Mouse (Mus musculus) adrenal gland, adult (tissue): Measurements from ENCODE around the gene Eps8l1.
A peak's percentile ranks its signal among the peaks of the same experiment; 100 is the strongest.
"Not testable (repeated sequence)": the region's sequence is repeated elsewhere in the genome, so short reads cannot be mapped to it uniquely, and the experiment has no call there.

Source experiments
- DNase-seq, 2 experiments: peaks; one replicate each; pipeline ENCODE4 v3.0.0; 2022 to 2023; ENCODE audit warnings: low spot score in 1 of 2; ENCODE audit not compliant: inconsistent age in 2 of 2

The Eps8l1 gene

DNA sequence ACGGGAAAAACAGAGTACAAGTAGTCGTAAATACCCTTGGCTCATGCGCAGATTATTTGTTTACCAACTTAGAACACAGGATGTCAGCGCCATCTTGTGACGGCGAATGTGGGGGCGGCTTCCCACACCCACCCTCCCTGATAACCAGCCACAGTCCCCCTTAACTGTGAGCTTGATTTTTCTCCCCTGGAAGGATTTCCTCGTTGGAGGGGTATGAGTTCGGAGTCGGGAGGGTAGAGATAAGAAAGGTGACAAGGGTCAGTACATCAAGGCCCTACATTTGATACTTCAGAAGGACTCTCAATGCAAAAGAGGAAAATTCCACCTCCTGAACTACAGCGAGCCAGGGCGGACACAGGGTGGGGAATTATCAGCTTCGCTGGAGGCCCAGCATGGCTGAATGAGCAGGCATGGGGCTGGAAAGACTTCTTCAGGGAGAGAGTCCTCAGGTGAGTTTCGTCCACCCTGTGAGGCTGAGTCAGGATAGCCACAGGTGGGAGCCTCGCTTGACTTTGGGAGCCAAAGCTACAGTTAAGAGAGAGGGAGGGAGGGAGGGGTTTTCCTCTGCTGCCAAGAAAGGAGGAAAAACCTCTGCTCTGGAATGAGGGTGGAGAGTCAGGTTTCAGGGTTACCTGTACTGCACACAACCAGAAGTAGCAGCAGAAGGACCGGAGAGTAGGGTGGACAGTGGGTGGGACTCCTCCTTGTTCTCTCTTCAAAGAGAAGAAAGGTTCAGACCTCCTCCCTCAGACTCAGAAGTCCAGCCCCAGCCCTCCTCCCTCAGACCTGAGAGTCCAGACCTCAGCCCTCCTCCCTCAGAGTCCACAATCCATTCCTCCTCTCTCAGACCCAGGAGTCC is at the start of gene Eps8l1:
Gene Eps8l1 (plus strand): TSS at position 99 of the 859 bp plus-strand sequence.
- DNase-seq, result no peak

DNA sequence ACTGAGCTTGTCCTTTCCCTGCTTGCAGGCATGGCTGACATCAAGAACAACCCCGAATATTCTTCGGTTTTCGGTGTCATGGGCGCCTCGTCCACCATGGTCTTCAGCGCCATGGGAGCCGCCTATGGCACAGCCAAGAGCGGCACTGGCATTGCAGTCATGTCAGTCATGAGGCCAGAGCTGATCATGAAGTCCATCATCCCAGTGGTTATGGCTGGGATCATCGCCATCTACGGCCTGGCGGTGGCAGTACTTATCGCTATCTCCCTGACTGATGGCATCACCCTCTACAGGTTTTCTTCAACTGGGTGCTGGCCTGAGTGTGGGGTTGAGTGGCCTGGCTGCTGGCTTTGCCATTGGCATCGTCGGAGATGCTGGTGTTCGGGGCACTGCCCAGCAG is 48.1 kb upstream of the Eps8l1 start:
- DNase-seq, result not testable (repeated sequence)

DNA sequence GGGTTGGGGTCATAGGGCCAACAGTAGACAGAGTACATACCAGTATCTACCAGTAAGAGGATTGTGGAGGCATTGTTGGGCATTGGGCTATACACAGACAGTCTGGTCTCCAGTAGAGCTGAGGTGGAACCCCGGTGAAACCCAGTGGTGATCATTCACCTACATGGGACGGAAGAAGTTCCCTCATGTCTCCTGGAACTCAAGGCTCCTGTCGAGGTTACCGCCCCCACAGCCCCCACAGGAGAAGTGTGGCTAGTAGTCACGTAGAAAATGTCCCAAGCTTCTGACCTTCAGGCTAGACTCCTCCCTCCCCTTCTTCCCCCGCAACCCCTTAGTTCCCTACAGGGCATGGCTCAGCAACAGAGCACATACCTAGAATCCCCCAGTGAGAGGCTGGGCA is 40.8 kb upstream of the Eps8l1 start:
- DNase-seq, result no peak

DNA sequence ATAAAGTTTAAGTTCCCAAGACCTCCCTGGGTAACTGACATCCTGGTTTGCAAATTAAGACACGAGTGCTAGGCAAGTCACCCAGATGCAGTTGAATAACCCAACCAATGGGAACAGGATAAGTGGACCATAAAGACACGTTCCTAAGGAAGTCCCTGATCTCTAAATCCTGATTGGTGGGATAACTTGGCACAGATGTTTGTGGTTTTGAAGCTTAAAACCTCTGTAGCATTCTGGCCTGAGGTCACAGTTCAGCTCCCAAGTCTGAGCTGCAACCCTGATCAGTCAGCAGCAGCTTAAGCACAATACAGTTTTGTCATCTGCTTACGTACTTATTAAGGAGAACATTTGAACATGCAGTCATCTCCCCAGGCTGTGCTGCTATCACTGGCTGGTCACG is 40.2 kb upstream of the Eps8l1 start:
- no peak for DNase-seq

DNA sequence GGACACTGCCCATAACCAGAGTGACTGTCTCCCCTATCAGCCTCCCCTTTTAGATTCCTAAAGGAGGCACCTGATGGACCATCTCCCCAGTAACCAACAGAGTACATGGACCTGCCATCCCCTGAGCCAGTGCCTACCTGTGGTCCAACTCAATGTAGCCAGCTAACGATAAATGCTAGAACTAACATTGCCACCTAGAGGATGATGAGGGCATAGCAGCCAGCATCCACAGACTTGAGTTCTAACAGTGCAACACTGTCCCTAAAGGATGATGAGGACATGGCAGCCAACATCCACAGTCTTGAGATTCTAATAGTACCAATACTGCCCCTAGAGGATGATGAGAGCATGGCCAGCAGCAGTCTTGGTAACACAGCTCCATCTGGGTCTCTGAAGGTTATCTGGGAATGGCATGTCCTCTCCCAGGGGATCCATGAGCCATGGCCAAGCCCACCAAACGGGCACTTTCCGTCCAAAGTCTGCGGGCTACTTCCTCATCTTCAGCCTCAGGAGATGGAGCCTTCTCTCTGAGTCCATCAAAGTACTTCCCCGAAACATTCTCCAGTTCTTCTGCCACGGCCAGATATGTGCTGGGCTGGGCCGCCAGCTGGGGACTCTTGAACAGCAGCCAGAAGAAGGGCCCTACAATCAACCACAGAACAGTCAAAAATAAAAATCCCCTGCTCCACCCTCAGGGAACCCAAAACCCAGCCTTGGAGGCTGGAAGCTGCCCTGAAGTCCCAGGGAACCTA is 33.1 kb upstream of the Eps8l1 start:
- DNase-seq, result peak; percentile 83 to 96

DNA sequence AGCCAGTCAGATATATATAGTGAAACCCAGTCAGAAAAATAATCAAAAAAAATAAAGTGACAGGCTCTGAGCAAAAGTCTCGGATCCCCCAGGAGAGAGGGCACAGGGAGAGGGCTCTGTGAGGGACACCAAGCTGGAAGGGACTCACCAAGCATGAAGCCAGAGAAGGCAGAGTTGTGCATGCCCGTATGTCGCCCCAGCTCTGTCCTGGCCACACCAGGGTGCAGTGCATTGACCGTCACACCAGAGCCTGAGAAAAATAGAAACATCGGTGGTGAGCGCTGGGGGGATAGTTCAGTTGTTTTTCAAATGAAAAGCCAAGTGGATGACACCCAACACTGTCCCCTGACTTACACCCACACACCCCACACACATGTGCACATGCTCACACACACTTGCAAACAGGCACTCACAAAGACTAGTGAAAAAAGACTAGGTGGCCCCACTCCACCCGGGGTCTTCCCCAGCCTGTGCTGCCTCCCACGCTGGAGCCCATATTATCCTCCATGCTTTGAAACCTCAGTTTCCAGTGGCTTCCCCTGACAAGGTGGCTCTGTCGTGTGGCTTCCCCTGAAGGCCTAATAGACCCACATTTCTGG is 30.1 kb upstream of the Eps8l1 start:
- DNase-seq, result no peak

DNA sequence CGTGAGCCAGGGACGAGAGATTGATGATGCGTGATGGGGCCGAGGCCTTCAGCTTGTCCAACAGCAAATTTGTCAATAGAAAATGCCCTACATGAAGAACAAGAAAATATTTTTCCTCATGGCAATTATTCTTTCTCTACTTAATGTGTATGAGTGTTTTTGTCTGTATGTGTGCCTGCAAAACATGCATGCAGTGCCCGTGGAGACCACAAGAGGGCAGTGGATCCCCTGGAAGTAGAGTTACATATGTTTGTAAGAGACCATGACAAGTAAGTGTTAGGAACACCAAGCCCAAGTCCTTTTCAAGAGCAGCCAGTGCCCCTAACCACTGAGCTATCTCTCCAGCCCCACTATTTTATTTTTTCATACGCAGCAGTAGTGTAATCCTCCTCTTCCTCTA is 28.9 kb upstream of the Eps8l1 start:
- peak; percentile 57 to 87 for DNase-seq

DNA sequence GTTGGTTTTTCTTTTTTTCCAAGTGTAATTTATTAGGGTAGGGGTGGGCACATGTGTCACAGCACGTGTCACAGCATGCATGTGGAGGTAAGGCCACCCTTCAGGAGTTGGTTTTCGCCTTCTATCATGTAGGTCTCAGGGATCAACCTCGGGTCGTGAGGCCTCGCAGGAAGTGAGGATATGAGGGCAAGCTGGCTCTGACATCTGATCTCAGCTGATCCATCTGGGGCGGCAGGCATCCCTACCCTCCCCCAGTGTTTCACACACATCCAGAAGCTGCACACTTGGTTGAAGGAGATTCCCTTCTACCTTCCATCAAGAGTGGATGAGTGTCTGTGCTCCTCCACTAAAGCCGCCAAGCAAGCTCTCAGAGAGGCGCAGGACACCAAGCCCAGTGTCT is 28.4 kb upstream of the Eps8l1 start:
- DNase-seq, result no peak

DNA sequence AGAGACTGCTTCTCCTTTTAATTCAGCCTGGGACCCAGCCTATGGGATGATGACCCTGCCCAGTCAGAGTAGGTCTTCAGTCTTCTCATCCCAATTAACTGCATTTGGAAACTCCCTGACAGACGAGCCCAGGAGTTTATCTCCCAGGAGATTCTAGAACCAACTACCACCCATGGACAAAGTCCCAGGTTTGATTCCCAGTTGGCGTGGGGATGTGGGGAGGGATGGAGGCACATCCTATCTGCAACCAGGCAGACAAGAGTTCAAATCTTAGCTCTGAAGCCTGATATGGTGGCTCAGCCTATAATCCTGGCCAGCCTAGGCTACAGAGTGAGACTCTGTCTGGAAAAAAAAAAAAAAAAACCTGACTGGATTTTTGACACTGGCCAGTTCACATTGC is 22.8 kb upstream of the Eps8l1 start:
- no peak for DNase-seq

DNA sequence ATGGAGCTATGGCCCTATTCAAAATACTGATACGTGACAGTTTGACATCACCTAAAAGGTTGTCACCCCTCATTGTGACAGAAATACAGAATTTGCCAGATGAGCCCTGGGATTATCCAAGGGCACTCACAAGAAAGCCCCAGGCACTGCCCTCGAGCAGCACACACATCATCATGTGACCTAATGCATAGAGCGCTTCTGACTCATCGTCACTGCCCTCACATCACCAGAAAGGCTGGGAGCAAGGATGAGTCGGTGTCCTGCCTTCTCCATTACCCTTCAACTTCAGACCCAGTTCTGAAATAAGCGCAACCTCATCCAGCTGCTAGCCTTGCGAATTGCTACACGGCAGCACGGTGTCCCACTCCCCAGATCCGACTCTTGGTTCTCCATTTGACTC is 19.9 kb upstream of the Eps8l1 start:
- no peak for DNase-seq

DNA sequence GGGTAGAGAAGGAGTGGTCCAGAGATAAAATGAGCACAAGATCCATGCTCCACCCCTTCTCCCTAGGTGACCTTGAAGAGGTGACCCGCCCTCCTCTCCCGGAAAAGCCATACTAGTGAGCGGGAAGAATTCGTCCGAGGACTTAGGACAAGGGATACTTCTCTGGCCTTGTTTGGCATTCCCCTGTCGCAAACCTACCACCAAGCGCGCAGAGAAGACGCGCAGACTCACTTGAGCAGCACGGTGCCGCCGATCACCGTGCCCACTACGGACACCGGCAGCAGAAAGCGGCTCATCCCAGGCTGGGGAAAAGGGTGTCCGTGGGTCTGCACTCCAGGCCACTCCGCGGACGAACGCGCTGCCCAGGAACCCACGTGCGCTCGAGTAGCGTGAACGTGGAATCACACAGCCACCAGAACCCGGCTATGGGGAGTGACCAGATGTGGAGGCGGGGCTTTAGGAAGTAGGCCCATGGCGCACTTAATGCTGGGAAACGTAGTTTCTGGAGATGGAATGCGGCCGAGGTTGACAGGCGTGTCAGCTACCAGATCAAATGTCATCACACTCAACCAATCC is 15.2 kb upstream of the Eps8l1 start, which contains the start of gene Rdh13:
Gene Rdh13 (minus strand): TSS at position 434 of the 576 bp plus-strand sequence.
- DNase-seq, result peak; percentile 90 to 96

DNA sequence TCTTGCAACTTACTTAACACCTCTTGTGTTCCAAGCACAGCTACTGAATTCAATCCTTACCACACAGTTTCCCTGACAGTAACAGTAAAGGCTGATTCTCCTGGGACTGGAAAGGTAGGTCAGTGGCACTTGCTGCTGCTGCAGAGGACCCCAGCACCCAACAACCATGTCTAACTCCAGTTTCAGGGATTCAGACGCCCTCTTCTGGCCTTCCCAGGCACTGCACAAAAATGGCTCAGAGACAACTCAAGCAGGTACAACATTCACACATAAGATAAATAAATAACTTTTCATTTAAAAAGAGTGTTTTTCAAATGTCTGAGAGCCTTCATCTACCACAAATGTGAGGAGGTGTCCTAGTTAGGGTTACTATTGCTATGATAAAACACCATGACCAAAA is 13.3 kb upstream of the Eps8l1 start:
- DNase-seq, result no peak

DNA sequence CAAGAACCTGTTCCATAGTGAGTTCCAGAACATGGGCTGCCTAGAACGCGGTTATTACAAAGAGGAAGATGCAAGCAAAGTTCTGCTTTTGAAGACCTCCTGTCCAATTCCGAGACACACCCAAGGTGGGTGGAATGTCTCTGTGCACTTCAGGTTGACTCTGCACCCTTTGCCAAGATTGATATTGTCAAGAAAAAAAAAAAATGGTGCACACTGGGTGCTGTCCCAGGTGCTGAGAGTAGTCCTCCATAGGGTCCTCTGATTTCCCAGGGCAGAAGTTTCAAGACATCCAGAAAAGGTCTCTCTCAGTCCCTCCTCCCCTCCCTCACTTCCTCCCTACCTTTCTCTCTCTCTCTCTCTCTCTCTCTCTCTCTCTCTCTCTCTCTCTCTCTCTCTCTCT is 12.0 kb upstream of the Eps8l1 start:
- no peak for DNase-seq

DNA sequence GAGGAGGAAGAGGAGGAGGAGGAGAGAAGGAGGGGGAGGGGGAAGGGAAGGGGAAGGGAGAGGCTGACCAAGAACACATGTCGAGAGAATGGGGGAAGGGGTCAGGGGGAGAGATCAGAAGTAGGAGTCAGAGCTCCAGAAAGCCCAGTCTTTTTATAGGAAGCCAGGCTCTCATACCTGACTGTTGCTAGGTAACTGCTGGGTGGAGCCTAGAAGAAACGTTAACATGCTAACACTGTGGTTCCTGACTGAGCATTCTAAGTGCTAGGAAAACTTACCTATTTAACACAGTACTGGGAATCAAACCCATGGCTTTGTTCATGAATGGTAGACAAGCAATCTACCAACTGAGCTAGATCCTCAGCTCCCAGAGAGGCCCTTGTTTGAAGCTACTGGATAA is 11.3 kb upstream of the Eps8l1 start:
- no peak for DNase-seq

DNA sequence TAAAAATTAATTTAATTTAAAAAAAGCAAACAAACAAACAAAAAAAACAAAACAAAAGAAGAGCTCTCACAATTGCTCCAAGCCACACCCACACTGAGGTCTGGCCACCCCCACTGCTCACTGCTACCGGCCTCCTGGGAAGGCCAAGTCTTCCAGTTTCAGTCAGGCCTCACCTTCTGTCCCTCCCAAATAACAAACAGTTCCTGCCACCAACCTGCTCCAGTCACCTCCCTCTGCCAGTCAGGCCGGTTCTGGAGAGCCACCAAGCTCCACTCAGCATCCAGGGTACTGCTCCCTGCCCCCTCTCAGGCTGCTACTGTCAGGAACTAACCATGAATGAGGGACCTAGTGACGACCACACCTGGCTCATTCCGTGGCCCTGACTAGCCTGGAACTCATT is 7.8 kb upstream of the Eps8l1 start:
- DNase-seq, result no peak

DNA sequence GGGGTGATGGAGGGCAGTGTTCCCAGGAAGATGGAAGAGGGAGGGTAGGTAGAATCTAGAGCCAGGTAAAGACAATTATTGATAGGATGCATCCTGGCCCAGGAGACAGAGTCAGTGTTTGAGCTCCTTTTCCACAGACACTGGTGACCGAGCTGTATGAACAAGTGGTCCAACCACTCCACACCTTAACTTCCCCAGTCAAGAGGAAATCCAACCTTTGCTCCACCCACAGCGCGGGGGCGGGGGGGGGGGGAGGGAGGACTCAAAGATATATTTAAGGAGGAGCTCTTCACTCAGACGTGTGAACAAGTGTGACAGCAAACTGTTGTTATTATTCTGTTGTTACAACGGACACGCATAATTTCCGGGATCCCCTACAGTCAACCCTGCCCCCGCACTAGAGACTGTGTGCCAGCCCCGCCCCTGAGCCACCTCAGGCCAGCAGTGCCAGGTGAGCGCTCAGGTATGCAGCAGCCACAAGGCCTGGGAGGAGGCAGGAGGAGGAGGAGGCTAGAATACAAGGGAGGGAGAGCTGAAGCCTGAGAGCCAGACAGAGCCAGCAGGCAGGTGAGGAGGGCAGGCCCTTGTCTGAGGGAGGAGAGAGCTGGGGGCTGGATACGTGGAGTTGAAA is 3.8 kb downstream of the Eps8l1 start:
- no peak for DNase-seq

DNA sequence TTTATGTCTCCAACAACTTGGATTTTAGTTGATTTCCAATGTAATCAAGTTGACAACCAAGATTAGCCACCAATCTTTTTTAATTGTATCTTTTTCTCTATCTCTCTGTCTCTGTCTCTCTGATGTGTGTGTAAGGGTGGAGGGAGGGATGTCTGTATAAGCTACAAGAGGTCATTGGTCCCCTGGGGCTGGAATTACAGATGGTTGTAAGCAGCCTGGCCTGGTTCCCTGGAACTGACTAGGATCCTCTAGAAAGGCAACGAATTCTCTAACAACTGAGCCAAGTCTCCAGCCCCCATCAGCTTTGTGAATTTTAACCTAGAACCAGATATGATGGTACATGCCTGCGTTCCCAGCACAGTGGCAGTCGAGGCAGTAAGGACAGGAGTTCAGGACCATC is 7.3 kb downstream of the Eps8l1 start:
- DNase-seq, result no peak

DNA sequence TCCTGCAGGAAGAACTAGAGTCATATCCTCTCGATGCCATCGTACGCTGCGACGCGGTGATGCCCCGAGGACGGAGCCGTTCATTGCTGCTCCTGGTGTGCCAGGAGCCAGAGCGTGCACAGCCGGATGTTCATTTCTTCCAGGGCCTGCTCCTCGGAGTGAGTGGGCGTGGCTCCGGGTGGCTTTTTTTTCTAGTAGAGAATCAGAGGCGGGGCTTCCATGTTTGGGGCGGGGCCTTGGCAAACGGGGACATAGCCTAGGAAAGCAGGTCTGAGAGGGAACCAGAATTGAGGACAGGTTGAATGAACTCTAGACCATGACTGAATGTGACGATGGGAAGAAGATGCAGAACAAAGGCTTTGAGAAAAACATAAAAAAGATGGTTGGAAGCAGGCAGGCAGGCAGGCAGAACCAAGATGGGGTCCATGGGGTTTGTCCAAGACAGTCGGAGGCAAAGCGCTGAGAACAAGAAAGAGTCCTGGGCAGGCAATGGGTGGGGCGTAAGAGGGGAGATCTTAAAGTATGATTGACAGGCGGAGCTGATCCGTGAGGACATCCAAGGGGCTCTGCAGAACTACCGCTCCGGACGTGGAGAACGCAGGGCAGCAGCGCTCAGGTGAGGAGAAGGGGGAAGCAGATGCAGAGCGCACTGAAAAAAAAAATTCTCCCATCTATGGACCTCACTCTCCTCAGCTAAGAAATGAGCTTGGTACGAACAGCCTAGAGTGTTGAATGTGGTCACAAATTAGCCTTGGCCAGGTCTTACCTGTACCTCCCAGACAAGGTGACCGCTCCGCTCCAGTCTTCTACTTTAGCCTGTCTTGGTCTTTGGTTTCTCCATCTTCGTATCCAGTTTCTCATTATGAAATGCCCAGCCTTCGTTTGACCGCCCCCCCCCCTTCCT is 10.1 kb downstream of the Eps8l1 start:
- peak; percentile 76 to 85 for DNase-seq

DNA sequence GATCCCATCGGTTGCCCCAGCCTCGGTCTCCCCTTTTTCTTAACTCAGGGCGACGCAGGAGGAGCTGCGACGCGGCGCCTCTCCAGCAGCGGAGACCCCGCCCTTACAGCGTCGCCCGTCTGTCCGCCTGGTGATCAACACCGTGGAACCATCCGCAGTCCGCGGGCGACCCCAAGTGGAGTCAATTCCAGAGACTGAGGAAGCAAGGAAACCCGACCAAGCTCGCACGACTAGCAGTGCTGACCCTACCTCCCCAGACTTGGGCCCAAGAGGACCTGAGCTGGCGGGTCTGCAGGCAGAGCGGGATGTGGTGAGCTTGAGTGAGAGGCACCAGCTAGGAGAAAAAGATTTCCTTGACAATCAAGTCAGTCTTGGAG is 10.7 kb downstream of the Eps8l1 start:
- DNase-seq, result peak; percentile 81 to 92

DNA sequence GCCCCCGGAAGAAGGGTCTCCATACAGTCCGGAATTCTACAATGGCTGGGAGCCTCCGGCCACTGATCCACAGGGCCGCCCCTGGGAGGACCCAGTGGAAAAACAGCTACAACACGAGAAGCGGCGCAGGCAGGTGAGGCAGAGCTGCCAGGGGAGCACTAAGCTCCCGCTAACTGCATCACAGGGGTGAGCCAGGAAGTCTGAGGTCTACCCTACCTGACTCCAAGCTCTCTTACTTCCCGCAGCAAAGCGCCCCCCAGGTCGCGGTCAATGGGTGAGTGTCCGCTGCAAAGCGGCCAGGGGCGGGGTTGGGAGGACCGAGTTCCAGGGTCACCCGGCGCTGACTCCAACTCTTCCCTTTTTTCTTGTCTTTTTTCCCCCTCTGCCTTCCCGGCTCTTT is 13.5 kb downstream of the Eps8l1 start:
- no peak for DNase-seq
